Mouse (Mus musculus): ENCODE results near the gene Igdcc3.

Gene Igdcc3

DNA sequence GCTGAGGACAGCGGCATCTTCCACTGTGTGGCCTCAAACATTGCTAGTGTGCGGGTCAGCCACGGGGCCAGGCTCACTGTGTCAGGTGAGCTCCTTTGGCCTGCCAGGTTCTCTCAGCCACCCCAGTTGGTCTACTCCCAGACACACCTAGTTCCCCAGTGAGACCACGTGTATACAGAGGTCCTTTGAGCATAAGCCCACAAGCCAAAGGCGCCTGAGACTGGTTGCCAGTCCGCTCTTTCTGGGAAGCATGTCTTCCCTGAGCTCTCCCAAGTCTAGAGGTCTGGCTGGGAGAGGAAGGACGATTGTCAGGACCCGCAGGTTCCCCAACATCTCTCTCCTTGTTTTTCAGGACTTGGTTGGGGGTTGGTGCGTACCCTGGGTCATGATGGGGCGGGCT is 36.9 kb downstream of the Igdcc3 start:
- no peak for DNase-seq (ENCODE audit: low read depth)

DNA sequence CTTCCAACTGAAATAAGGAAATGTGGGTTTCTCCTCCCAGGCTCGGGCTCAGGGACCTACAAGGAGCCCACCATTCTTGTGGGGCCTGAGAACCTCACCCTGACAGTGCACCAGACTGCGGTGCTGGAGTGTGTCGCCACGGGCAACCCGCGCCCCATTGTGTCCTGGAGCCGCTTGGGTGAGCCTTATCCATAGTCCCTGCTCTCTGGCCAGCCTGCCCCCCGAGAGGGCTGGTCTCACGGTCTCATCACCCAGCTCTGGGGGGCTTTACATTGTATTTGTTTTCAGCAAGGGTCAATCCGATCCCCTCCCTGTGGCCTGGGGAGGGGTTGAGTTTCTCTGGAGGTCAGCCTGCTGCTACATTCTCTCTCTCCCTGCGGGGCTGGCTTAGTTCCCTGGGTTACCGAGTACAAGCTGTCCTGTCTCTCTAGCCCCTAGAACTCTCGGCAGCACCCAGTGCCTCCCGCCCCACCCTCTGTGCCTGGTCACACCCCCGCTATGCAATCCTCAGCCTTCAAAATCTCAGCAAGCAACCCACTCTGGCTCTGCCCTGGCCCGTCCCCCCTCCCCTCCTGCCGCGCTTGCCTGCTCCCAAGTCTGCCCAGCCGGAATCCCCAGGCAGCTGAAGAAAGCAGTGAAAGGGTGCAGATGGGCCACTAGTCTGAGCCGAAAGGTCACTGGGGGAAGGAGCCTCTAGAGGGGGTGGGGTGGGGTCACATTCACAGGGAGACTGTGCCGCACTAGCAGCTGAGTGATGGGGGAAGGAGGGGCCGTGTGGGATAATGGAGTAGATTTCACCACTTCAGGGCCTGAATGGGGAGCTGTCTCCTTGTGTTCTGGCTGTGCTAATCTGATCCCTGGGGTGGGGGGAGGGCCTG is 37.6 kb downstream of the Igdcc3 start:
- no peak for DNase-seq (ENCODE audit: low read depth)

DNA sequence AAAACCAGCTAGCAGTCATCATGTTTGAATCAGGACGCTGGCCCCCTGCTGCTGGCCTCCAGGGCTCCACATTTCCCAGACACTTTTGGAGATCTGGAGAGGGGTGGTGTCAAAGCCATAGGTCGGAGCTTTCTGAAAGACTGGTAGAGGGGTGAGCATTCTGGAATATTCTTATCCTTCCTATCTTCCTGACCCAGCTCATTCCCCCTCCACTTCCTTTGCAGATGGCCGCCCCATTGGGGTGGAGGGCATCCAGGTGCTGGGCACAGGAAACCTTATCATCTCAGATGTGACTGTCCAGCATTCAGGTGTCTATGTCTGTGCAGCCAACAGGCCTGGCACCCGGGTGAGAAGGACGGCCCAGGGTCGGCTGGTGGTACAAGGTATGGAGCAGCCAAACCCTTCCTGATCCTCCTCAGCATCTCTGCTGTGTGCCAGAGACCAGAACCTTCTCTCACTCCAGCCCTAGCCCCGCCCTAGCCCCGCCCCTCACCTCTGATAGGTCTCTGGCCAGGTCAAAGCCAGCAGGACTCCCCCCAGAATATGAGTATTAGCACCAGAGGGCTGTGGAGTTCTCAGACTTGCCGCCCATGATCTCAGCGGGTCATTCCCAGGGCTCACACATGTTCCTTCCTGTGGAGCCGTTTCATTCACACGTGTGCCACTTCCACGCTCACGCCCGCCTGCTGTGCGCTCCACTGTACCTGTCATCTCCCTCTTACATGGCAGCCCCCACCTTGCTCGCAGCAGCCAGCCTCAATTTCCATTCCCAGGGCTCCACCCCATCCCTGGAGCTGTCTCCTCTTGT is 39.0 kb downstream of the Igdcc3 start:
- DNase-seq (ENCODE audit: low read depth) = no peak

DNA sequence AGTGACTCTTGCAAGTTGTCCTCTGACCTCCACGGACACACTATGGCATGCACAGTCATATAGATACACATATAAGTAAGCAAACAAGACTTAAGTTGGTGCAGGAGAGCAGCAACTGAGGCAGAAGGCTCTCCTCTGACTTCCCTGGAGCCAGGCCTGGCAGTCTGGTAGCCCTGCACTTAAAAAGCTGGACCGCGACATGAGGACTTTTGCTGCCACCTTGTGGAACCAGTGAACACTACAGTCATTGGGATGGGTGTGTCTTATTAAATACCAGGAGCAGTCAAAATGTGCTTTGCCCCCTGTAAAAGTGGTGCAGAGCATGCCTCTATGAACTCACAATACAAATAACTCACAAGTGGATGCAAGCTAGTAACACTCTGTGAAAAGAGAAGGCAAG is 47.6 kb downstream of the Igdcc3 start:
- peak; percentile 92 for DNase-seq (ENCODE audit: low read depth)

DNA sequence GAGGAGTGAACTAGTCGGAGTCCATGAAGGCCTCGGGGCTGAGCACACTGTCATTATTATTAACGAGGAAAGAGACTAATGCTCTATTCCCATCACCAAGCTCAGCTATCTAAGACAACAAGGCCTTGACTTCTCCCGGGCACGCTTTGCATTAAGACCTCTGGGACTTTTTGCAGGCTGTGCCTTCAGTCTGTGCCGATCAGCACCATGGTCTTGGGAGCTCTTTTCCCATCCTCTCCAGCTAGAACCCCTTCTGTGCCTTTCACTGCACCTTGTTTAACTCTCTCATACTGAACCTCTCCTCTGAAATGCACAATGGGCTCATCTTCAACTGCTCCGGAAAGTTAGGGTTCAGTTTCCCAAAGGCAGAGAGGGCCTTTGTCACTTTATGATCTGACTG is 49.3 kb downstream of the Igdcc3 start:
- DNase-seq (ENCODE audit: low read depth) = no peak

DNA sequence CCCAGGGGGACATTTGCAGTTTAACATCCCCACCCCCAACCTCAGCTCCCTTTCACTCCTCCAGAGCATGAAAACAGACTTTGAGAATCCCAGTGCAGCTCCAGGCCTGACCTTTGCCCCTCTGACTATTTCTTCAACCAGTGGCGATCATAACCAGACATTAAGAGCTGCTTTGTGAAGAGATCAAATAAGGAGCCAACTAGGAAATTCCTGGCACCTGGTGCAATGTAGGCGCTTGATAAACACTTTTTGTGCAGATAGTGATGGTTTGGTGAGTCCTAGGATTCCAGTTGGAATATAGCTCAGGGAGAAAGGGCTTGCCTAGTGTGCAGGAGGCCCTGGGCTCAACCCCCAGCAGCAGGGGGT is 50.4 kb downstream of the Igdcc3 start:
- DNase-seq (ENCODE audit: low read depth) = no peak

DNA sequence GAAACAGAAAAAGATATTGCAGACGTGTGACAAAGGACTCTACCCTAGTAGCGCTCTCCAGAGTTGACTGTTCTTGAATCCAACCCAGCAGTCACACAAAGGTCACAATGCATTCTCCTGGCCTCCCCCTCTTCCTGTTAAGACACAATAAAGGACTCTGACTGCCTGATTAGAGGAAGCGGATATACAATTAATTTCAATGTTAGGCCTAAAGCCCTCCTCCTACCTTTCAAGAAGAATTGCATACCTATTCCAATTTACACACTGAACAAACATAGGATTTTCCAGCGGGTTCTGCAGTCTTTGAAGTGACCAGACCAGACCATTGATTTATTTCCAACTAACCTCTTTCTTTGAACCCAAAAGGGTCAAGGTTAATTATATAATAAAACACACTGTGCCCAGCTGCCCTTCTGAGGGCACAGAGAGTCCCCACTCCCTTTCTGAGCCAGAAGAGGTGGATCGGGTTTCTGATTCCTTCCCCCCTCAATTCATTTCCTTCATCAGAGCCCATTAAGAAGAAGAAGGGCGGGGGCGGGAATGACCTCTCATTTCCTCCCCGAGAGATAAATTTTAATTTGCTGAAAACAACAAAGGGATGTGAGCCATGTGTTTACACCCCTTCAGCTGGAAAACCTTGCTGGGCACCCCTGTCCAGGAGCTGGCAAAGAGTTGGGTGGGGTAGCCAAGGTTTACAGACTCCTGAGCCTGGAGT is 50.9 kb downstream of the Igdcc3 start:
- DNase-seq (ENCODE audit: low read depth) = no peak

DNA sequence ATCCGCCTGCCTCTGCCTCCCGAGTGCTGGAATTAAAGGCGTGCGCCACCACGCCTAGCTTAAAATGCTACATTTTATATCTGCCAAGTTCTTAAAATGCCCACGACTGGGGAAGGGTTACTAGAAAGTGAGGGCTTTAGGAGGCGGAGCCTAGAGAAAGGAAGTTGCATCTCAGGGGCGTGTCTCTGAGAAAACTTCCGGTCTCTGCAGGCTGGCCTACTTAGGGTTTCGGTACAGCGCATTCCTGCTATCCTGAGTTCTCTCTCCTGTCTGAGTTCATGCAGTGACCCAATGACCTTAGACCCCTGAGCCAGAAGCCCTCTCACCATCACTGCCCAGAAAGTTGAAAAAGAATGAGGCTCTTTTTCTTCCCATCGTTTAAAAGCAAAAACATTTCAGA is 52.2 kb downstream of the Igdcc3 start:
- DNase-seq (ENCODE audit: low read depth) = no peak

DNA sequence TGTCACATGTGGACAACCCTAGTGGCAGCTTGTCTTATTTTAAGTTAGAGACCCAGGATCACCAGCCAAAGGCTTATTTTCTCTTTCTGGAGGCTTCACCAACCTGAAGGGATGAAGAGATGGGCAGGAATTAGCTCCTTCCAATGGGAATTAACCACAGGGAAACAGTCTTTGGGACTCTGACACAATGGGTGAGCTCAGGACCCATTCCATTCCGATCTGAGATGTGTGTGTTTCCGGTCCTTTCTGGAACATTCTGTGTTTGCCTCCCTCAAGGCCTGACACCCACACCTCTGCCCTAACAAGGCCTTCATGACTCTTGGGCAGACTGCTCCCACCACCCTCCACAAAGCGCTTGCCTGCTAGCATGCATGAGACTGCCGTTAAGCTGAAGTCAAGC is 54.1 kb downstream of the Igdcc3 start, which contains the start of gene Parp16:
TSS of gene Parp16 (plus strand) at position 301 of the 400 bp plus-strand sequence.
- DNase-seq (ENCODE audit: low read depth) = no peak

DNA sequence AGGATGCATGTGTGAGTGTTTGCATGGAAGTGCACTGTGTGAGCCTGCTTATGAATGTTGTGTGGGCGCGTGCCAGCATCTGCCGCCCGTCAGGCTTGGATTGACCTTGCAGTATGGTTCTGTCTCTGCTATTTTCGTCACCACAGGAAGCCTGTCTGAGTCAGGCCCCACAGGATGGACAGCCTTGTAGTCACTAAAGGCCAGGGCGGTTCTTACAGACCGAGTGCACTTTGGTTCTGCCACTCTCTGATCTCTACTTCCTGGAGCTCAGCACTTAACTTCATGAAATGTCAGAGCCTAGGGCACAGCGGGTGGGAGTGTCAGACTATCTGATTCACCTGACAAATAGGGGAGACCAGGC is 54.6 kb downstream of the Igdcc3 start:
- peak; percentile 77 for DNase-seq (ENCODE audit: low read depth)

DNA sequence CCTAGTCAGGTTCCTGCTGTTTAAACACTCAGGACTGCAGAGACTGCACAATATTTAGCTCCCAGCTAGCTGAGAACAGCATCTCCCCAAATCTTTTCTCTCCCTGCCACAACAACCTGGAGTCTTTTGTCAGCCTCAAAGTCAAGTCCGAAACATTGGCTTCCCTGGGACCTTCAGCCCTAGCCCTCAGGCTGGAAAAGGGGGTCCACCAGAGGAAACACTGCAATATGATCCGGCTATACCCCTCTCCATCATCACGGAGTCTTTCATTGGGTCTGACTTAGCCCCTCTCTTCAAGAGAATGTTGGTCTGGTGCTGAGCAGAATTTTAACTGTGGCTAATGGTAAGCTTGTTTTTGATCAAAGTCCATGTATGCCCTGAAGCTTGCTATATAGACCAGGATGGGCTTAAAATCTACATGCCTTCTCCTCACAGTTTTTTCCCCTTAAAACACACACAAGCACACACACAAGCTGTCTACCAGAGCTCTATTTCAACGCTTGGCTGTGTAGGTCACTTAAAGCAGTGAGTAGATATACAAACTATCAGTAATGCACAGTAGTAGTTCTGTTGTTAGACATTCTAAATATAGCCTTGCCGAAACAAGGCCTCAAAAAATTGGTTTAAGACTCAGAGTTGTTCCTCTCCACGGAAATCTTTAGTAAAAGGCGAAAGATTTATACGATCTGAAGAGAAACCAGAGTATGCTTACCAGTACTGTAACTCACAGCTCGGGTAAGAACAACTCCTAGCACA is 55.2 kb downstream of the Igdcc3 start:
- no peak for DNase-seq (ENCODE audit: low read depth)

DNA sequence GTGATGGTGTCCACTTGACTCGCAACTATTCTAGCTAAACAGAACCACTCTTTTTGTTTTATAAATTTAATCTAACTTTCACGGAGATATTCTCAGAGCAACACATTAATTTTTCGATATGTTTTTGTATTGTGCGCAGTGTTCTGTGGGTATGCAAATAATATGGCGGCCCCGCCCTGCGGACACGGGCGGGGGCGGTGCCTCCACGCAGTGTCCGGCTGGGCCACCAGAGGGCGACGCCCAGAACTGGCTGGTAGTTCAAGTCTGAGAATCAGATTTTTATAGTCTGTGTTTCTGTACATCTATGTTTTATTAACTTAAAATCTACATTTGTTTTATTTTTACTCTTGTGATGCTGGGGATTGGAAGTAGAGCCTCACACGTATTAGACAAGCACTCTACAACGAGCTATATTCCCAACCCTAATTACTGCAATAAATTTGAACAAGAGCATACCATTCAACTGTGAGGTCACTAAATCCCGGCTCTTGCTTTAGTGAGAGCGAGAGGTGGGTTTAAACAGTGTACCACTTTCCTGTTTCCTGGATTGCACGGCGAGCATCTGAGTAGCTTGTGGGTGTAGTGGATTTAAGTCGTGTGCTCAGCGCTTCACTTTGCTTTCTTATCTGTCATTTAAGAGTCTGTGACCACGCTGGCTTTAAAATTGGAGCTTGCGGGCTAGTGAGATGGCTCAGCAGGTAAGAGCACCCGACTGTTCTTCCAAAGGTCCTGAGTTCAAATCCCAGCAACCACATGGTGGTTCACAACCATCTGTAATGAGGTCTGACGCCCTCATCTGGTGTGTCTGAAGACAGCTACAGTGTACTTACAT is 56.0 kb downstream of the Igdcc3 start:
- DNase-seq (ENCODE audit: low read depth) = peak; percentile 97

DNA sequence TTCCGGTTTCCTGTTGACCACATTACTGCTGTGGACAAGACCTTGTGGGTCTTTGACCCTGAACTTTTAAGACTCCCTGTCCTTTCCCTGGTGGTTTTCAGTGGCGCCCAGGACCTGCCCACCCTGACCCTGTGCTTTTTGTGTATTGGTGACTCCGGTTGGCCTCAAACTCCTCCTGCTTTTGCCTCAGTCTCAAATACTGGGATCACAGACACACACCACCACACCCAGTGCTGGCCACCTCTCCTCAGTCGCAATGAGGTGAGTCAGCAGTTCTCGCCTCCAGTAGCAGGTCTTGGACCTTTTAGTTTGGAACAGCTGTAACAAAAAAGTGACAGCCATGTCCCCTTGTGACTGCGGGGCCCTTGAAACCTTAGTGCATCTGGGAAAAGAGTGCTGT is 56.8 kb downstream of the Igdcc3 start:
- no peak for DNase-seq (ENCODE audit: low read depth)

DNA sequence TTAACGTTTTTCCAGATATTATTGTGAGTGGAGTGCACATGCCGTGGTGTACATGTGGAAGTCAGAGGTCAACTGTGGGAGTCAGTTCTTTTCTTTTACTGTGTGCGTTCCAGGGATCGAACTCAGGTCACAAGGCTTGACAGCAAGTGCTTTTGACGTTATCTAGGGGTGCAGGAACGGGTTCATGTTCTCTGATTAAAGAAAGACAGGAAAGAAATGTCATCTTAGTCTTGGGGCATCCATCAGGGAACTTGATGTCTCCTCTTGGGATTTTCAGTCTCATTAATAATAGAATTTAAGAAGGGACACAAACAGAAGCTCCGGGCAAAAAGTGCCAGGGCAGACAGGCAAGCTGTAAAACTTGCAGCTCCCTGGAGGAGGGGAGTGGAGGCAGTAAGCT is 58.7 kb downstream of the Igdcc3 start:
- DNase-seq (ENCODE audit: low read depth) = no peak

DNA sequence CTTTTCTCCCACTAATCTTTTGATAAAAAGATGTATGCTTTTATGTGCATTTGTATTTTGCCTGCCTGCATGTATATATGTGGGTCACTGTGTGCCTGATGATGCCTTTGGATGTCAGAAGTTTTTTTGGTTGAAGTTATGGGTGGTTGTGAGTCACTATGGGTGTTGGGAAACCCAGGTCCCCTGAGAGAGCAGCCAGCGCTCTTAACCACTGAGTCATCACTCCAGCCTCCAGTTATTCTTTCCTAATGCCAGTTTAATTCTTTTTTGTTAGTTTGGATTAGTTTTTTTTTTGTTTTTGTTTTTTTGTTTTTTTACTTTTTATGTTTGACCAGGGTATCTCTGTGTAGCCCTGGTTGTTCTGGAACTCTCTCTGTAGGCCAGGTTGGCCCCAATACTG is 59.6 kb downstream of the Igdcc3 start:
- peak; percentile 30 for DNase-seq (ENCODE audit: low read depth)

DNA sequence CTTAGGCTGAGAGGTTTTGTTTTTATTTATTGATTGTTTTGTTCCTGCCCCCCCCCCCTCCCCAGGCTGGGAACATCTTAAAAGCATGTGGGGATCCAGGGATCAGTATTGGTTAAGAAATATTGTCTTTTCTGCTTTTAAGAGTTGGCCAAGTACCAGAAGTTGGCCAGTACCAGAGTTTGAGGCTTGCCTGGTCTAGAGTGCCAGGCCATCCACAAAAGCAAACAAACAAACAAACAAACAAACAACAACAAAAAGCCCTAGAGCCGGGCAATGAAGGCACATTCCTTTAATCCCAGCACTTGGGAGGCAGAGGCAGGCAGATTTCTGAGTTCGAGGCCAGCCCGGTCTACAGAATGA is 60.0 kb downstream of the Igdcc3 start:
- no peak for DNase-seq (ENCODE audit: low read depth)

DNA sequence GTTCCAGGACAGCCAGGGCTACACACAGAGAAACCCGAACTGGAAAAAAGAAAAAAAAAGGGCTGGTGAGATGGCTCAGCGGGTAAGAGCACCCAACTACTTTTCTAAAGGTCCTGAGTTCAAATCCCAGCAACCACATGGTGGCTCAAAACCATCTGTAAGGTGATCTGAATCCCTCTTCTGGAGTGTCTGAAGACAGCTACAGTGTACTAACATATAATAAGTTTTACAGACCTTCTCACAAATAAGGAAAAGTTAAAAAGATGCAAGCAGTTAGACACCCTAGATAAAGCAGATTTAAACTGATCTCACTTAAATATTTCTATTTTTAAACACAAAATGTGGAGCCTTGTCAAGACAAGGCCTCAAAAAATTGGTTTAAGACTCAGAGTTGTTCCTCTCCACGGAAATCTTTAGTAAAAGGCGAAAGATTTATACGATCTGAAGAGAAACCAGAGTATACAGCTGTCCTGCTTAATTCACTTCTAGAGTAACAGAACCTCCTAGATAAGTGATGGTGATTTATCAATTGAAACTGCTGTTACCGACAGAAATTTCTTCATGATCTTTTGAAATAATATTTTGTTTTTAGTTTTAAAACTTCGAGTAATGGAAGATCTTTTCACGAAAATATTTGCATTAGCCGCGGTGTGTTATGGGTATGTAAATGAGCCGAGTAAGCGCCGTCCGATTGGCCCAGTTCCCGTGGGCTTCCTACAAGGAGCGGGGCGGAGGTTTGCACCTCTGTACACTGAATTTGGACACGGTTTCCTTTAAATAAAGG is 60.6 kb downstream of the Igdcc3 start:
- peak; percentile 97 for DNase-seq (ENCODE audit: low read depth)

DNA sequence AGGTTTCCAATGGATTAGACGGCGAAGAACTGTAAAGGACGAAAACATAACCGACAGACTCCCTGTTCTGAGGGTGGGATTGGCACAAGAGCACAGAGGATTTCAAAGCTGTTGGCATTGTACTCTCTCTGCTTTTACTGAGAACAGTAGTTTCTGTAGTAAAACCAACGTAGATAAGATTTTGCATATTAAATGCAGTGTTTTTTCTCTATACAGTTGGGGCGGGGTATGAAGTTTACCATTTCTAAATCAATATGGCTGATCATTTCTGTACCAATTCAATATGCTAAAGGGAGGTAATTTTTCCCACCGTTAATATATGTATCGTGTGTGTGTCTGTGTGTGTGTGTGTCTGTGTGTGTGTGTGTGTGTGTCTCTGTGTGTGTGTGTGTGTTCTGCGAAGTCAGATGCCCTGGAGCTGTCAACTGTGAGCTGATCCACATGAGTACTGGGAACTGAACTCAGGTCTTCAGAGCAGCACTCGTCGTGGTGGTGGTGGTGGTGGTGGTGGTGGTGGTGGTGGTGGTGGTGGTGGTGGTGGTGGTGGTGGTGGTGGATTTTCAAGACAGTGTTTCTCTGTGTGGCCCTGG is 61.3 kb downstream of the Igdcc3 start:
- DNase-seq (ENCODE audit: low read depth) = no peak

DNA sequence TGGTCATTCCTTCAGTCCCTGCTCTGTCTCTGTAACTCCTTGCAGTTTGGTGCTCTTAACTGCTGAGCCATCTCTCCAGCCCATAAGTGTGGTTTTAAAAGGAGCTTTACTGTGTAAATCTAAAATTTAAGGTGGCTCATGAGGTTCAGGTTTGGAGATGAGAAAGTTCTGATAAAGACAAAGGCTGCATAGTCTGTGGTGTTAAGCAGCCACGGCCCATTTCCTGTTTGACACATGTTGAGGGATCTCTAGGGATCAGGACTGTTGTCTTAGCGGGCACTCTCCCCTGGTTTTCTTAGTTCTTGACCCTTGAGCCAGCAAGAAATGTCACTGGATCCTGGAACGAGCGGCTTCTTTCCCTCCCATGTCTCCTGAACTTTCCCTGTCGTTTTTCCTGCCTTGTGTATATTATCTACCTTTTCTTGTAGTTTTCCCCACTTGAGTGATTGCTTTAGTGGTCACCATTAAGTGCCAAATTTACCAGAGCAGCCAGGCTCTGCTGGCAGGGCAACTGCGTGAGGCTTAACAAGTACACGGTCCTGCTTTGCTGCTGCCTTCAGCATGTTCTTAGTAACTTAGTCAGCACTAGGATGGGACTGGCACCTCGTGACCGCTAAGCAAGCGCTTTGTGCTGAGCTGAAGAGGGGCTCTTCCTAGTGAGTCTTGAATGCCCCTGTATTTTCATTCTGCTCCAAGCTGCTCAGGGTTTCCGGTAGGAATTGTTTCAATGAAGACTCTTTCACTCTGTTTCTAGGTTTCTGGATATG is 64.2 kb downstream of the Igdcc3 start:
- peak; percentile 31 for DNase-seq (ENCODE audit: low read depth)

All from naive thymus-derived CD4-positive, alpha-beta T cell, adult 2 months (primary cell).